Comparison of ENCODE assay signal across 17 mouse cellular contexts in genomic region chr4:101230621-101231020, GRCm38 (mm10).
"Had no signal": no experiment of that assay in that cellular context is flagged by ENCODE, and none has a peak within 500 bp of the region (broad histone marks: within the 10 kb centered on the region; RNA-seq: fewer than 3 reads in every experiment).

No protein-coding gene starts in this region.

- ATAC-seq: midbrain, embryonic 16.5 days had no signal

- H3K4me2 ChIP-seq: lung, embryonic 14.5 days; midbrain, embryonic 12.5 days; neural tube, embryonic 13.5 days; neural tube, embryonic 15.5 days; stomach, embryonic 15.5 days had no signal

- H3K27ac ChIP-seq: midbrain, embryonic 10.5 days; midbrain, embryonic 12.5 days; neural tube, embryonic 13.5 days; neural tube, embryonic 15.5 days; stomach, embryonic 15.5 days; stomach, postnatal 0 days had no signal

- H3K4me1 ChIP-seq: midbrain, embryonic 10.5 days; midbrain, embryonic 12.5 days; neural tube, embryonic 13.5 days had no signal

- H3K27me3 ChIP-seq: midbrain, embryonic 12.5 days; neural tube, embryonic 13.5 days; neural tube, embryonic 15.5 days; stomach, embryonic 15.5 days had no signal

- H3K4me3 ChIP-seq: midbrain, embryonic 10.5 days; midbrain, embryonic 12.5 days; myocyte; neural tube, embryonic 13.5 days; neural tube, embryonic 15.5 days; stomach, embryonic 15.5 days had no signal

- H3K36me3 ChIP-seq: midbrain, embryonic 10.5 days; midbrain, embryonic 12.5 days; neural tube, embryonic 13.5 days; neural tube, embryonic 15.5 days; stomach, embryonic 15.5 days had no signal

- H3K9me3 ChIP-seq: midbrain, embryonic 10.5 days; midbrain, embryonic 12.5 days; neural tube, embryonic 13.5 days; neural tube, embryonic 15.5 days; stomach, embryonic 15.5 days had no signal

- H3K9ac ChIP-seq: lung, embryonic 14.5 days; midbrain, embryonic 12.5 days; neural tube, embryonic 13.5 days; neural tube, embryonic 15.5 days; stomach, embryonic 15.5 days had no signal

- DNase-seq: lung, adult 18-20 months; lung, embryonic 14.5 days; lung, postnatal 10 days; lung, postnatal 4 days; midbrain, embryonic 14.5 days; right cerebral cortex, postnatal 14 days; thymus, adult 2 months; thymus, postnatal 25 days; thymus, postnatal 4 days had no signal
